Mouse (Mus musculus) liver, embryonic 11.5 days (tissue): ENCODE results near the gene Ddx24. TPM values are rescaled to one million over a fixed set of nuclear protein-coding genes. Genes with fewer than 3 reads are reported as not detected.
"Not testable (repeated sequence)": the region's sequence is repeated elsewhere in the genome, so short reads cannot be mapped to it uniquely, and the experiment has no call there.

Source experiments
- ATAC-seq: fragments of 200-750 bp; cut with Nextera tagmentation; replicated peaks from 2 replicates; pipeline ENCODE4 v1.8.0; 2017; ENCODE audit warnings: moderate number of reproducible peaks, mild to moderate bottlenecking, moderate TSS enrichment, moderate library complexity; ENCODE audit not compliant: low FRiP score
- DNase-seq: peaks from one replicate; pipeline ENCODE4 v3.0.0-alpha.2; 2017; ENCODE audit warnings: low spot score
- H3K27ac ChIP-seq: fragments of 300-500 bp; sonication (generic); 2 replicates; pipeline ENCODE4 v1.5.1; 2014; ENCODE audit warnings: mild to moderate bottlenecking, low read depth, low read length, control low read depth
- H3K27me3 ChIP-seq: fragments of 300-500 bp; sonication (generic); replicated peaks from 2 replicates; pipeline ENCODE4 v1.6.1; 2014; ENCODE audit warnings: low read length, mixed read lengths; ENCODE audit not compliant: control insufficient read depth, insufficient read depth
- H3K36me3 ChIP-seq: fragments of 300-500 bp; sonication (generic); 2 replicates; pipeline ENCODE4 v1.6.1; 2014; ENCODE audit warnings: mild to moderate bottlenecking, low read length, moderate library complexity, mixed read lengths; ENCODE audit not compliant: control insufficient read depth, insufficient read depth
- H3K4me1 ChIP-seq: fragments of 300-500 bp; sonication (generic); replicated peaks from 2 replicates; pipeline ENCODE4 v1.6.1; 2014; ENCODE audit warnings: low read length, mixed read lengths; ENCODE audit not compliant: control insufficient read depth, insufficient read depth
- H3K4me2 ChIP-seq: fragments of 300-500 bp; sonication (generic); 2 replicates; pipeline ENCODE4 v1.6.1; 2014; ENCODE audit warnings: mild to moderate bottlenecking, control low read depth, moderate library complexity
- H3K4me3 ChIP-seq: fragments of 300-500 bp; sonication (generic); 2 replicates; pipeline ENCODE4 v1.5.1; 2014; ENCODE audit warnings: low read depth, low read length, control low read depth
- H3K9ac ChIP-seq: fragments of 300-500 bp; sonication (generic); 2 replicates; pipeline ENCODE4 v1.6.1; 2014; ENCODE audit warnings: low read depth, low read length, control low read depth
- H3K9me3 ChIP-seq: fragments of 300-500 bp; sonication (generic); 2 replicates; pipeline ENCODE4 v1.6.1; 2016; ENCODE audit warnings: low read length, inconsistent platforms, mixed read lengths; ENCODE audit not compliant: control insufficient read depth
- WGBS: fragments of 180-500 bp; shearing (Covaris S2); extraction: QIAGEN DNeasy Blood & Tissue Kit; methylation state at CpG from one replicate; pipeline ENCODE4 v1.1.7; 2014; 5-methylcytosine and 5-hydroxymethylcytosine counted together
- polyA plus RNA-seq: library from polyadenylated mRNA; unstranded; fragments of >200 nt; fragmentation: Nextera tagmentation; extraction: Ambion mirVana; gene quantifications from 2 replicates; pipeline ENCODE4 v1.2.1, GENCODE M21; 2014

Gene Ddx24
- polyA plus RNA-seq, result 94.0 and 97.0 TPM in 2 replicates

- peak; percentile 100 for ATAC-seq
- Histone ChIP-seq H3K4me1 (peaks cover 25% of the 10 kb centered on the region), H3K27ac (peak within 1 kb of the TSS; percentile 20; the same call in 1 of the 2 replicates), H3K4me2 (peak within 1 kb of the TSS; percentile 91), H3K9ac (peak within 1 kb of the TSS; percentile 85), H3K36me3 (peaks cover 7% of the 10 kb centered on the region), H3K9me3 (no peaks in the 10 kb centered on the region), H3K4me3 (peak within 1 kb of the TSS; percentile 85), H3K27me3 (no peaks in the 10 kb centered on the region)
- WGBS, result 1% methylated on average over 33 of the region's 33 CpGs
- DNase-seq, result peak; percentile 98
Measured at GRCm38 (mm10) chr12:103425729-103426470, at the start of gene Ddx24. Gene Ddx24, minus strand, starts transcription at chr12:103425830.

- WGBS, result 35% methylated on average over 2 of the region's 2 CpGs
- DNase-seq, result no peak
- no peaks in the 10 kb centered on the region for H3K27me3 ChIP-seq
- no peaks in the 10 kb centered on the region for H3K36me3 ChIP-seq
- H3K4me2 ChIP-seq, result no peak overlapping the region
- ATAC-seq, result no peak
- H3K27ac ChIP-seq, result no peak overlapping the region
- no peak overlapping the region for H3K4me3 ChIP-seq
- no peaks in the 10 kb centered on the region for H3K9me3 ChIP-seq
- no peak overlapping the region for H3K9ac ChIP-seq
- no peaks in the 10 kb centered on the region for H3K4me1 ChIP-seq
Measured at GRCm38 (mm10) chr12:103474481-103474880, 48.9 kb upstream of the Ddx24 start.

GRCm38 (mm10) chr12:103457140-103457539 lies 31.5 kb upstream of the Ddx24 start, which contains the start of gene Ifi27l2b:
Gene Ifi27l2b, minus strand, starts transcription at chr12:103457223.
- Histone ChIP-seq H3K9me3 (no peaks in the 10 kb centered on the region), H3K27me3 (no peaks in the 10 kb centered on the region), H3K4me1 (no peaks in the 10 kb centered on the region), H3K4me2 (no peak within 1 kb of the TSS), H3K9ac (no peak within 1 kb of the TSS), H3K27ac (no peak within 1 kb of the TSS), H3K4me3 (no peak within 1 kb of the TSS), H3K36me3 (no peaks in the 10 kb centered on the region)
- no peak for ATAC-seq
- DNase-seq, result no peak
- WGBS, result 54% methylated on average over 3 of the region's 3 CpGs

GRCm38 (mm10) chr12:103456727-103457126 lies 31.1 kb upstream of the Ddx24 start:
- H3K4me3 ChIP-seq, H3K9me3 ChIP-seq, ATAC-seq, H3K27ac ChIP-seq, H3K4me2 ChIP-seq, H3K27me3 ChIP-seq, H3K36me3 ChIP-seq, H3K9ac ChIP-seq, DNase-seq, H3K4me1 ChIP-seq: not testable (repeated sequence)
- WGBS, result no CpG with 5 or more reads among the region's 1 CpGs

DNA sequence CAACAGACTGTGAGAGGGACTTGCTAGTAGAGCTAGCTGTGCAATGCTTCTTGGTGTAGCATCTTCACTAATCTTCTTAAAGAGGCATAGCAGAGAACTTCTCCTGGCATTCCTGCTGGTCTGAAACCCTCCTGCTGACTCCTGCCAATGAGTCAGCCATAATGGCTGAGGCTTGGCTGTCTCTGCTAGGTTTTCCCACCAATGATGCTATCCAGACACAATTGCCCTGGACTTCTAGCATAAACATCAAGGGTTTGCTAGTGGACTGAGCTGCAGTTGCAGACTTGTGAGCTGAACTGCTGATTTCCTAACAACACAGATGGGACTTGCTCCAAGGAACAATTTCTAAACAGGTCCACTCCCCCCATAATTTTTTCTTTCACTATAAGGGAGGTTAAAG lies 27.7 kb upstream of the Ddx24 start:
- no peaks in the 10 kb centered on the region for H3K9me3 ChIP-seq
- H3K27me3 ChIP-seq, result no peaks in the 10 kb centered on the region
- H3K9ac ChIP-seq, result no peak overlapping the region
- DNase-seq, result no peak
- no peaks in the 10 kb centered on the region for H3K36me3 ChIP-seq
- no peak overlapping the region for H3K4me2 ChIP-seq
- H3K27ac ChIP-seq, result no peak overlapping the region
- no peaks in the 10 kb centered on the region for H3K4me1 ChIP-seq
- no peak overlapping the region for H3K4me3 ChIP-seq
- no peak for ATAC-seq

GRCm38 (mm10) chr12:103445060-103445459 lies 19.4 kb upstream of the Ddx24 start:
- no peak overlapping the region for H3K4me2 ChIP-seq
- no peaks in the 10 kb centered on the region for H3K27me3 ChIP-seq
- no peak overlapping the region for H3K27ac ChIP-seq
- 83% methylated on average over 3 of the region's 3 CpGs for WGBS
- H3K9me3 ChIP-seq, result no peaks in the 10 kb centered on the region
- no peaks in the 10 kb centered on the region for H3K4me1 ChIP-seq
- ATAC-seq (no peak), DNase-seq (no peak)
- H3K9ac ChIP-seq, result no peak overlapping the region
- no peaks in the 10 kb centered on the region for H3K36me3 ChIP-seq
- H3K4me3 ChIP-seq, result no peak overlapping the region

GRCm38 (mm10) chr12:103444261-103444660 lies 18.6 kb upstream of the Ddx24 start:
- H3K4me2 ChIP-seq, H3K4me3 ChIP-seq, H3K27me3 ChIP-seq, H3K27ac ChIP-seq, H3K36me3 ChIP-seq, ATAC-seq, DNase-seq, H3K9ac ChIP-seq, H3K9me3 ChIP-seq, H3K4me1 ChIP-seq: not testable (repeated sequence)
- 25% methylated on average over 6 of the region's 7 CpGs for WGBS

GRCm38 (mm10) chr12:103443524-103443923 lies 17.9 kb upstream of the Ddx24 start, which contains the start of gene Ifi27l2a:
Gene Ifi27l2a, minus strand, starts transcription at chr12:103443680.
- Histone ChIP-seq H3K36me3 (no peaks in the 10 kb centered on the region), H3K9ac (no peak within 1 kb of the TSS), H3K27me3 (no peaks in the 10 kb centered on the region), H3K4me2 (no peak within 1 kb of the TSS), H3K4me3 (no peak within 1 kb of the TSS), H3K27ac (no peak within 1 kb of the TSS), H3K4me1 (no peaks in the 10 kb centered on the region), H3K9me3 (no peaks in the 10 kb centered on the region)
- ATAC-seq, result no peak
- no peak for DNase-seq
- 45% methylated on average over 3 of the region's 3 CpGs for WGBS

- DNase-seq (no peak), ATAC-seq (no peak)
- Histone ChIP-seq H3K4me1 (no peaks in the 10 kb centered on the region), H3K4me3 (no peak overlapping the region), H3K36me3 (no peaks in the 10 kb centered on the region), H3K9ac (no peak overlapping the region), H3K4me2 (no peak overlapping the region), H3K9me3 (no peaks in the 10 kb centered on the region), H3K27me3 (no peaks in the 10 kb centered on the region), H3K27ac (no peak overlapping the region)
- WGBS, result 83% methylated on average over 1 of the region's 1 CpGs
Measured at GRCm38 (mm10) chr12:103437601-103438000, 12.0 kb upstream of the Ddx24 start.
